Comparison of ENCODE assay signal across 14 mouse cellular contexts in genomic region chr7:121516727-121517126, GRCm38 (mm10).
"Had no signal": no experiment of that assay in that cellular context is flagged by ENCODE, and none has a peak within 500 bp of the region (broad histone marks: within the 10 kb centered on the region; RNA-seq: fewer than 3 reads in every experiment).

No protein-coding gene starts in this region.

- H3K4me1 ChIP-seq: intestine, embryonic 15.5 days; limb, embryonic 15.5 days; liver, embryonic 13.5 days; midbrain, embryonic 10.5 days; neural tube, embryonic 12.5 days; stomach, embryonic 15.5 days had no signal

- H3K27me3 ChIP-seq: intestine, embryonic 15.5 days; limb, embryonic 15.5 days; liver, embryonic 13.5 days; neural tube, embryonic 12.5 days; stomach, embryonic 15.5 days had no signal

- DNase-seq: kidney, adult 18-20 months; kidney, postnatal 10 days; lung, adult 2 months; midbrain, embryonic 14.5 days; retina, postnatal 1 day; right cerebral cortex, postnatal 4 days; thymus, postnatal 4 days had no signal

- ATAC-seq: intestine, embryonic 15.5 days had no signal

- H3K36me3 ChIP-seq: intestine, embryonic 15.5 days; limb, embryonic 15.5 days; liver, embryonic 13.5 days; midbrain, embryonic 10.5 days; neural tube, embryonic 12.5 days; stomach, embryonic 15.5 days had no signal

- H3K9me3 ChIP-seq: intestine, embryonic 15.5 days; limb, embryonic 15.5 days; liver, embryonic 13.5 days; midbrain, embryonic 10.5 days; stomach, embryonic 15.5 days had no signal

- H3K4me2 ChIP-seq: intestine, embryonic 15.5 days; limb, embryonic 15.5 days; liver, embryonic 13.5 days; neural tube, embryonic 12.5 days; stomach, embryonic 15.5 days had no signal

- H3K9ac ChIP-seq: intestine, embryonic 15.5 days; limb, embryonic 15.5 days; liver, embryonic 13.5 days; neural tube, embryonic 12.5 days; stomach, embryonic 15.5 days had no signal

- H3K27ac ChIP-seq: intestine, embryonic 15.5 days; limb, embryonic 15.5 days; liver, embryonic 13.5 days; midbrain, embryonic 10.5 days; neural tube, embryonic 12.5 days; stomach, embryonic 15.5 days had no signal

- H3K4me3 ChIP-seq: intestine, embryonic 15.5 days; limb, embryonic 15.5 days; liver, embryonic 13.5 days; midbrain, embryonic 10.5 days; myocyte; neural tube, embryonic 12.5 days; stomach, embryonic 15.5 days had no signal
